18 mouse cellular contexts compared by ENCODE assay signal in genomic region chr8:60868236-60868965, GRCm38 (mm10). TPM values are rescaled to one million over a fixed set of nuclear protein-coding genes. Genes with fewer than 3 reads are reported as not detected.
DNase-seq lines count a peak whose midpoint lies in the region; ATAC-seq and TF ChIP-seq lines count a peak whose summit lies in the region.
"Had no signal": no experiment of that assay in that cellular context is flagged by ENCODE, and none has a peak within 500 bp of the region (broad histone marks: within the 10 kb centered on the region; RNA-seq: fewer than 3 reads in every experiment).

No protein-coding gene starts in this region.

- TF ChIP-seq RAD21 in CH12.LX (IDR thresholded peaks at IDR 0.05; ENCODE audit: low read depth, low read length) = no peak; the same call in 1 of the 2 replicates

- H3K27ac ChIP-seq in left cerebral cortex, adult 2 months = peak overlapping the region; percentile 67; the same call in 1 of the 2 replicates
- H3K27ac ChIP-seq in CH12.LX (ENCODE audit: insufficient read depth, low read depth) = peak overlapping the region; percentile 21; the same call in 1 of the 2 replicates
- no peak overlapping the region for H3K27ac ChIP-seq in forebrain, embryonic 15.5 days (replicated peaks)
- H3K27ac ChIP-seq: embryonic facial prominence, embryonic 13.5 days; forebrain, embryonic 12.5 days; gastrocnemius, adult 2 months; hindbrain, embryonic 13.5 days; hindbrain, postnatal 0 days had no signal

- H3K36me3 ChIP-seq in CH12.LX (replicated peaks in 1 of 2; ENCODE audit: control insufficient read depth in 1 of 2, insufficient read depth in 1 of 2, low read length in 1 of 2) = no peaks in the 10 kb centered on the region
- no peaks in the 10 kb centered on the region for H3K36me3 ChIP-seq in forebrain, embryonic 15.5 days
- H3K36me3 ChIP-seq: embryonic facial prominence, embryonic 13.5 days; forebrain, embryonic 12.5 days; hindbrain, embryonic 13.5 days had no signal

- H3K9ac ChIP-seq in CH12.LX (ENCODE audit: insufficient read depth, low read depth) = peak overlapping the region; percentile 27; the same call in 1 of the 2 replicates
- no peak overlapping the region for H3K9ac ChIP-seq in forebrain, embryonic 15.5 days (replicated peaks)
- H3K9ac ChIP-seq: embryonic facial prominence, embryonic 13.5 days; forebrain, embryonic 12.5 days; forebrain, postnatal 0 days; hindbrain, embryonic 13.5 days had no signal

- H3K4me2 ChIP-seq in CH12.LX (ENCODE audit: insufficient read depth, low read depth, poor library complexity, severe bottlenecking) = peak overlapping the region; percentile 51
- H3K4me2 ChIP-seq in forebrain, embryonic 15.5 days (replicated peaks) = no peak overlapping the region
- H3K4me2 ChIP-seq: embryonic facial prominence, embryonic 13.5 days; forebrain, embryonic 12.5 days; hindbrain, embryonic 13.5 days had no signal

- no peaks in the 10 kb centered on the region for H3K27me3 ChIP-seq in CH12.LX (replicated peaks)
- no peaks in the 10 kb centered on the region for H3K27me3 ChIP-seq in forebrain, embryonic 15.5 days
- H3K27me3 ChIP-seq: embryonic facial prominence, embryonic 13.5 days; forebrain, embryonic 12.5 days; hindbrain, embryonic 13.5 days; Patski had no signal

- TF ChIP-seq CTCF in left cerebral cortex, adult 2 months (IDR thresholded peaks at IDR 0.05) = no peak
- no peak for TF ChIP-seq CTCF in CH12.LX (conservative IDR thresholded peaks at IDR 0.05 in 1 of 2, IDR thresholded peaks at IDR 0.05 in 1 of 2; ENCODE audit: low read depth in 2 of 2, low read length in 2 of 2)

- H3K79me2 ChIP-seq in CH12.LX (replicated peaks; ENCODE audit: control insufficient read depth, extremely low read depth, insufficient read depth, poor library complexity, severe bottlenecking) = no peaks in the 10 kb centered on the region

- H3K4me3 ChIP-seq in left cerebral cortex, adult 2 months = no peak overlapping the region
- peak overlapping the region in 1 of 3 experiments; percentile 27 for H3K4me3 ChIP-seq in CH12.LX (replicated peaks in 1 of 3; ENCODE audit: low read depth in 2 of 3, low read length in 2 of 3, poor library complexity in 1 of 3)
- no peak overlapping the region for H3K4me3 ChIP-seq in forebrain, embryonic 15.5 days
- H3K4me3 ChIP-seq: embryonic facial prominence, embryonic 13.5 days; forebrain, embryonic 12.5 days; gastrocnemius, adult 2 months; hindbrain, embryonic 13.5 days had no signal

- ATAC-seq in neutrophil, adult 5-6 weeks (ENCODE audit: extremely low read depth, insufficient number of reproducible peaks, low FRiP score, poor library complexity, severe bottlenecking) = 0 out of 2 replicates have a peak, but pooled peaks have one; percentile 37
- ATAC-seq in forebrain, embryonic 15.5 days (replicated peaks) = no peak
- ATAC-seq: activated CD4-positive, CD25-positive, alpha-beta regulatory T cell, adult 4 months; hindbrain, postnatal 0 days; Patski had no signal

- intact Hi-C loops in left cerebral cortex, adult 2 months (cut with DNase I) = loop anchor here (5.0 kb wide), 1 partner anchor 81 kb away; no protein-coding TSS in a partner anchor

- in situ Hi-C loops in CH12.LX (cut with MboI; ENCODE audit: low pct_ligation_motif_present, low pct_unique_long_range_greater_than_20kb, low sequenced_read_pairs) = loop anchor here (10.0 kb wide), 1 partner anchor 254 kb away; no protein-coding TSS in a partner anchor

- peak; percentile 49 for TF ChIP-seq POLR2A in CH12.LX (IDR thresholded peaks at IDR 0.05; ENCODE audit: low read depth, low read length)

- dilution Hi-C loops in CH12.LX (cut with MboI; ENCODE audit: extremely low pct_ligation_motif_present, extremely low pct_unique_long_range_greater_than_20kb, low sequenced_read_pairs) = no loop called here

- H3K4me1 ChIP-seq in CH12.LX (ENCODE audit: control insufficient read depth in 1 of 2, insufficient read depth in 2 of 2) = peaks cover 31 to 70% of the 10 kb centered on the region in 2 experiments
- H3K4me1 ChIP-seq in forebrain, embryonic 15.5 days = no peaks in the 10 kb centered on the region
- H3K4me1 ChIP-seq: embryonic facial prominence, embryonic 13.5 days; forebrain, embryonic 12.5 days; hindbrain, embryonic 13.5 days had no signal

- no peak for TF ChIP-seq EP300 in CH12.LX (IDR thresholded peaks at IDR 0.05; ENCODE audit: low read length)

- no peak for DNase-seq in left cerebral cortex, adult 2 months (ENCODE audit: extremely low spot score in 1 of 2, low spot score in 2 of 2)
- no peak for DNase-seq in left cerebral cortex, adult 18-20 months (ENCODE audit: low spot score in 2 of 2)
- no peak for DNase-seq in CH12.LX (ENCODE audit: extremely low read depth)
- DNase-seq in gastrocnemius, adult 8-10 months (ENCODE audit: low spot score in 2 of 2) = no peak
- DNase-seq: adrenal gland, postnatal 14 days; cerebellum, adult 18-20 months; cerebellum, adult 9-11 months; cerebellum, postnatal 36 days; gastrocnemius, adult 2 months had no signal

- H3K9me3 ChIP-seq in CH12.LX (replicated peaks; ENCODE audit: low read length) = no peaks in the 10 kb centered on the region
- H3K9me3 ChIP-seq in forebrain, embryonic 15.5 days = no peaks in the 10 kb centered on the region
- H3K9me3 ChIP-seq: embryonic facial prominence, embryonic 13.5 days; forebrain, embryonic 12.5 days; hindbrain, embryonic 13.5 days had no signal

- 87% methylated on average over 4 of the region's 4 CpGs for WGBS in forebrain, embryonic 15.5 days

TF ChIP-seq in CH12.LX, 34 proteins besides CTCF, POLR2A, EP300 and RAD21:
- TF ChIP-seq RCOR1 (conservative IDR thresholded peaks at IDR 0.05; ENCODE audit: low read depth, low read length) = 0 out of 2 replicates have a peak, but pooled peaks have one; percentile 19
- TF ChIP-seq MXI1 (IDR thresholded peaks at IDR 0.05; ENCODE audit: low read depth, low read length) = 0 out of 2 replicates have a peak, but pooled peaks have one; percentile 37
- no peak for TF ChIP-seq HCFC1 (IDR thresholded peaks at IDR 0.05; ENCODE audit: low read depth, low read length)
- TF ChIP-seq TBP (conservative IDR thresholded peaks at IDR 0.05; ENCODE audit: low read depth, low read length) = 0 out of 2 replicates have a peak, but pooled peaks have one; percentile 29
- TF ChIP-seq NRF1 (IDR thresholded peaks at IDR 0.05; ENCODE audit: low read depth, low read length) = 0 out of 2 replicates have a peak, but pooled peaks have one; percentile 21
- no peak for TF ChIP-seq ZMIZ1 (IDR thresholded peaks at IDR 0.05; ENCODE audit: low read depth, low read length)
- peak; percentile 16; the same call in 1 of the 2 replicates for TF ChIP-seq TCF12 (IDR thresholded peaks at IDR 0.05; ENCODE audit: low read depth, low read length)

RNA-seq across cellular contexts. Expression of gene Hpf1, which starts 21.8 kb away (rescaled TPM):
- 10 to 100 TPM; 45.8 to 51.3 TPM for total RNA-seq in left cerebral cortex, adult 2 months (2021)
- 10 to 100 TPM; 52.6 TPM for total RNA-seq in left cerebral cortex, adult 18-20 months (2021)
- total RNA-seq in CH12.LX (2012; rRNA removed) (76.1 and 77.4 TPM in 2 replicates), CH12.LX (2014; rRNA removed) (95.0 and 110 TPM in 2 replicates)
- 132 and 135 TPM in 2 replicates for polyA plus RNA-seq in CH12.LX (2012; ENCODE audit: insufficient read length, low read depth)
- 30.7 and 34.4 TPM in 2 replicates for total RNA-seq in neutrophil, adult 5-6 weeks (2017)
- 1 to 10 TPM; 6.0 to 6.8 (median 6.7) TPM for total RNA-seq in gastrocnemius, adult 8-10 months (2022)
- 105 and 106 TPM in 2 replicates for polyA plus RNA-seq in forebrain, embryonic 15.5 days (2015; fragmentation: Nextera tagmentation; extraction: Ambion mirVana)
